In genomic region chr14:121199789-121200188, GRCm38 (mm10) we compare ENCODE assay signal across 10 mouse cellular contexts.
A peak's percentile ranks its signal among the peaks of the same experiment; 100 is the strongest.
DNase-seq lines count a peak whose midpoint lies in the region; ATAC-seq lines count a peak whose summit lies in the region.
"Had no signal": no experiment of that assay in that cellular context is flagged by ENCODE, and none has a peak within 500 bp of the region (broad histone marks: within the 10 kb centered on the region; RNA-seq: fewer than 3 reads in every experiment).

No protein-coding gene starts in this region.

- peak overlapping the region; percentile 18 for H3K4me2 ChIP-seq in heart, embryonic 16.5 days (ENCODE audit: low read depth, low read length)
- no peak overlapping the region for H3K4me2 ChIP-seq in limb, embryonic 12.5 days

- no peak overlapping the region for H3K9ac ChIP-seq in heart, embryonic 16.5 days (ENCODE audit: low read length)
- H3K9ac ChIP-seq in limb, embryonic 12.5 days (replicated peaks): no peak overlapping the region

- WGBS in heart, embryonic 16.5 days: 26% methylated on average over 8 of the region's 8 CpGs
- WGBS in limb, embryonic 12.5 days: 69% methylated on average over 8 of the region's 8 CpGs

- no peak overlapping the region for H3K4me3 ChIP-seq in heart, embryonic 16.5 days (ENCODE audit: low read length)
- H3K4me3 ChIP-seq in limb, embryonic 12.5 days (replicated peaks): no peak overlapping the region

- peaks cover 31% of the 10 kb centered on the region for H3K4me1 ChIP-seq in heart, embryonic 16.5 days (ENCODE audit: control insufficient read depth, insufficient read depth, low read length)
- peaks cover 51% of the 10 kb centered on the region for H3K4me1 ChIP-seq in limb, embryonic 12.5 days (replicated peaks)

- no peak for DNase-seq in heart, postnatal 14 days
- DNase-seq in retina, postnatal 1 day: peak; percentile 59
- no peak for DNase-seq in retina, embryonic 14.5 days (ENCODE audit: low spot score)
- no peak for DNase-seq in adrenal gland, postnatal 10 days
- DNase-seq in thymus, postnatal 25 days: no peak
- DNase-seq in kidney, adult 9 months: no peak
- DNase-seq: lung, adult 2 months; right cerebral cortex, postnatal 14 days had no signal

- peaks cover 10% of the 10 kb centered on the region for H3K9me3 ChIP-seq in heart, embryonic 16.5 days (replicated peaks; ENCODE audit: control insufficient read depth, low read length)
- H3K9me3 ChIP-seq in limb, embryonic 12.5 days: peaks cover 13% of the 10 kb centered on the region; the same call in 1 of the 2 replicates

- peak overlapping the region; percentile 32; the same call in 1 of the 2 replicates for H3K27ac ChIP-seq in heart, embryonic 16.5 days (ENCODE audit: low read length)
- peak overlapping the region; percentile 89 for H3K27ac ChIP-seq in limb, embryonic 12.5 days

- intact Hi-C loops in heart, postnatal 14 days (cut with DNase I): no loop called here

- H3K36me3 ChIP-seq in heart, embryonic 16.5 days (ENCODE audit: control insufficient read depth, insufficient read depth): peaks cover 8% of the 10 kb centered on the region
- peaks cover 18% of the 10 kb centered on the region; the same call in 1 of the 2 replicates for H3K36me3 ChIP-seq in limb, embryonic 12.5 days

- ATAC-seq in heart, embryonic 16.5 days (replicated peaks; ENCODE audit: extremely low read depth, insufficient read depth, low FRiP score): peak; percentile 89
- peak; percentile 37; the same call in 1 of the 2 replicates for ATAC-seq in limb, embryonic 12.5 days (ENCODE audit: insufficient number of reproducible peaks, insufficient read depth, low FRiP score, low TSS enrichment, low read depth)

- H3K27me3 ChIP-seq in heart, embryonic 16.5 days (ENCODE audit: control insufficient read depth, insufficient read depth, low read length): no peaks in the 10 kb centered on the region
- H3K27me3 ChIP-seq in limb, embryonic 12.5 days: no peaks in the 10 kb centered on the region
